Mouse (Mus musculus): ENCODE data around the gene Ermp1. TPM values are rescaled to one million over a fixed set of nuclear protein-coding genes. Genes with fewer than 3 reads are reported as not detected.
A peak's percentile ranks its signal among the peaks of the same experiment; 100 is the strongest.

Gene Ermp1
- total RNA-seq, 2 experiments from 2014 or later, result 8.4 to 10.0 TPM

GRCm38 (mm10) chr19:29664934-29665333 is 16.7 kb upstream of the Ermp1 start:
- no peak for ATAC-seq (replicated peaks; ENCODE audit: low FRiP score, poor library complexity, severe bottlenecking)

GRCm38 (mm10) chr19:29663780-29664179 is 15.6 kb upstream of the Ermp1 start:
- ATAC-seq (replicated peaks; ENCODE audit: low FRiP score, poor library complexity, severe bottlenecking), result no peak

GRCm38 (mm10) chr19:29661974-29662580 is 13.9 kb upstream of the Ermp1 start:
- no peak for ATAC-seq (replicated peaks; ENCODE audit: low FRiP score, poor library complexity, severe bottlenecking)

GRCm38 (mm10) chr19:29660835-29661764 is 12.9 kb upstream of the Ermp1 start:
- ATAC-seq (replicated peaks; ENCODE audit: low FRiP score, poor library complexity, severe bottlenecking), result no peak

GRCm38 (mm10) chr19:29659705-29660104 is 11.5 kb upstream of the Ermp1 start:
- ATAC-seq (replicated peaks; ENCODE audit: low FRiP score, poor library complexity, severe bottlenecking), result no peak

GRCm38 (mm10) chr19:29658836-29659235 is 10.6 kb upstream of the Ermp1 start:
- ATAC-seq (replicated peaks; ENCODE audit: low FRiP score, poor library complexity, severe bottlenecking), result no peak

- ATAC-seq (replicated peaks; ENCODE audit: low FRiP score, poor library complexity, severe bottlenecking), result no peak
These were observed 9.3 kb upstream of the Ermp1 start for GRCm38 (mm10) chr19:29657558-29657957.

GRCm38 (mm10) chr19:29657033-29657432 is 8.8 kb upstream of the Ermp1 start:
- ATAC-seq (replicated peaks; ENCODE audit: low FRiP score, poor library complexity, severe bottlenecking), result no peak

GRCm38 (mm10) chr19:29656620-29657019 is 8.4 kb upstream of the Ermp1 start:
- no peak for ATAC-seq (replicated peaks; ENCODE audit: low FRiP score, poor library complexity, severe bottlenecking)

GRCm38 (mm10) chr19:29656029-29656428 is 7.8 kb upstream of the Ermp1 start:
- ATAC-seq (replicated peaks; ENCODE audit: low FRiP score, poor library complexity, severe bottlenecking), result no peak

GRCm38 (mm10) chr19:29655148-29655547 is 6.9 kb upstream of the Ermp1 start:
- no peak for ATAC-seq (replicated peaks; ENCODE audit: low FRiP score, poor library complexity, severe bottlenecking)

- ATAC-seq (replicated peaks; ENCODE audit: low FRiP score, poor library complexity, severe bottlenecking), result no peak
These were observed 5.6 kb upstream of the Ermp1 start for GRCm38 (mm10) chr19:29653768-29654265.

- ATAC-seq (replicated peaks; ENCODE audit: low FRiP score, poor library complexity, severe bottlenecking), result peak; percentile 41
These were observed 1.5 kb upstream of the Ermp1 start for GRCm38 (mm10) chr19:29649683-29650082.

GRCm38 (mm10) chr19:29648550-29648914 is 317 bp upstream of the Ermp1 start:
- ATAC-seq (replicated peaks; ENCODE audit: low FRiP score, poor library complexity, severe bottlenecking), result no peak

- no peak for ATAC-seq (replicated peaks; ENCODE audit: low FRiP score, poor library complexity, severe bottlenecking)
These were observed 3.5 kb downstream of the Ermp1 start for GRCm38 (mm10) chr19:29644747-29645146.

GRCm38 (mm10) chr19:29643194-29643922 is 4.9 kb downstream of the Ermp1 start:
- ATAC-seq (replicated peaks; ENCODE audit: low FRiP score, poor library complexity, severe bottlenecking), result no peak

- ATAC-seq (replicated peaks; ENCODE audit: low FRiP score, poor library complexity, severe bottlenecking), result no peak
These were observed 6.0 kb downstream of the Ermp1 start for GRCm38 (mm10) chr19:29642211-29642610.

GRCm38 (mm10) chr19:29641510-29641909 is 6.7 kb downstream of the Ermp1 start:
- no peak for ATAC-seq (replicated peaks; ENCODE audit: low FRiP score, poor library complexity, severe bottlenecking)

- ATAC-seq (replicated peaks; ENCODE audit: low FRiP score, poor library complexity, severe bottlenecking), result no peak
These were observed 7.2 kb downstream of the Ermp1 start for GRCm38 (mm10) chr19:29641055-29641454.

- ATAC-seq (replicated peaks; ENCODE audit: low FRiP score, poor library complexity, severe bottlenecking), result no peak
These were observed 36.1 kb downstream of the Ermp1 start for GRCm38 (mm10) chr19:29612102-29612501.

Data from erythroblast, adult 5-6 weeks (primary cell).